Mouse (Mus musculus): Measurements from ENCODE around the gene Aipl1. TPM values are rescaled to one million over a fixed set of nuclear protein-coding genes. Genes with fewer than 3 reads are reported as not detected.

Aipl1 gene
- polyA plus RNA-seq, 1 experiment from 2014 or later = 0.08 TPM

- Histone ChIP-seq H3K36me3 (replicated peaks; ENCODE audit: control insufficient read depth, insufficient read depth, low read depth, low read length) (no peaks in the 10 kb centered on the region), H3K4me2 (ENCODE audit: low read depth, low read length) (no peak overlapping the region), H3K9me3 (replicated peaks; ENCODE audit: control insufficient read depth, low read length) (no peaks in the 10 kb centered on the region), H3K27ac (replicated peaks; ENCODE audit: low read depth, low read length) (no peak overlapping the region), H3K4me3 (ENCODE audit: low read depth, low read length) (no peak overlapping the region), H3K9ac (replicated peaks; ENCODE audit: low read length) (no peak overlapping the region), H3K27me3 (ENCODE audit: control insufficient read depth, insufficient read depth, low read length) (no peaks in the 10 kb centered on the region), H3K4me1 (ENCODE audit: control insufficient read depth, insufficient read depth, low read length) (no peaks in the 10 kb centered on the region; the same call in 1 of the 2 replicates)
- DNase-seq (ENCODE audit: low spot score) (peak; percentile 38), ATAC-seq (replicated peaks; ENCODE audit: insufficient number of reproducible peaks, low FRiP score, low TSS enrichment, low read depth) (no peak)
- 52% methylated on average over 9 of the region's 9 CpGs for WGBS
Measured at GRCm38 (mm10) chr11:72010940-72011722, 26.2 kb downstream of the Aipl1 start.

GRCm38 (mm10) chr11:72010367-72010766 is 26.9 kb downstream of the Aipl1 start:
- H3K36me3 ChIP-seq (replicated peaks; ENCODE audit: control insufficient read depth, insufficient read depth, low read depth, low read length) = no peaks in the 10 kb centered on the region
- ATAC-seq (replicated peaks; ENCODE audit: insufficient number of reproducible peaks, low FRiP score, low TSS enrichment, low read depth) = no peak
- H3K27ac ChIP-seq (replicated peaks; ENCODE audit: low read depth, low read length) = no peak overlapping the region
- no peak for DNase-seq (ENCODE audit: low spot score)
- H3K4me3 ChIP-seq (ENCODE audit: low read depth, low read length) = no peak overlapping the region
- no peaks in the 10 kb centered on the region; the same call in 1 of the 2 replicates for H3K4me1 ChIP-seq (ENCODE audit: control insufficient read depth, insufficient read depth, low read length)
- H3K9me3 ChIP-seq (replicated peaks; ENCODE audit: control insufficient read depth, low read length) = no peaks in the 10 kb centered on the region
- no peaks in the 10 kb centered on the region for H3K27me3 ChIP-seq (ENCODE audit: control insufficient read depth, insufficient read depth, low read length)
- H3K4me2 ChIP-seq (ENCODE audit: low read depth, low read length) = no peak overlapping the region
- WGBS = 69% methylated on average over 5 of the region's 5 CpGs
- H3K9ac ChIP-seq (replicated peaks; ENCODE audit: low read length) = no peak overlapping the region

DNA sequence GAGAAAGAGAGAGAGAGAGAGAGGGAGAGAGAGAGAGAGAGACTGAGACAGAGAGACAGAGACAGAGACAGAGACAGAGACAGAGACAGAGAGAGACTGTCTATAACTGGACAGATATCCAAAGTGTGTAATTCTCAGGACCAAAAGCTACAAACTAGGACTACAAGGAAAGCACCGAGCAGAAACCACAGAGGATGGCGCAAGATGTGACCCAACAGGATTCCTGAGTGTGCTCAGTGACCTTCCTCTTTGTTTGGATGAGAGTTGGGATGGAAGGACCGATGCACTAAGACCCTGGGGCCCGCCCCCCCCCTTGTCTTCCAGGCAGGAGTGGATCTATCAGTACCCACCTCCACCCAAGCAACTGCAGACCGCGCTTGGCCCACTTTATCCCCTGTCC is 31.8 kb downstream of the Aipl1 start:
- no peak overlapping the region for H3K27ac ChIP-seq (replicated peaks; ENCODE audit: low read depth, low read length)
- H3K27me3 ChIP-seq (ENCODE audit: control insufficient read depth, insufficient read depth, low read length) = no peaks in the 10 kb centered on the region
- WGBS = 79% methylated on average over 6 of the region's 6 CpGs
- no peaks in the 10 kb centered on the region for H3K4me1 ChIP-seq (ENCODE audit: control insufficient read depth, insufficient read depth, low read length)
- no peaks in the 10 kb centered on the region for H3K36me3 ChIP-seq (replicated peaks; ENCODE audit: control insufficient read depth, insufficient read depth, low read depth, low read length)
- no peak overlapping the region for H3K9ac ChIP-seq (replicated peaks; ENCODE audit: low read length)
- H3K4me2 ChIP-seq (ENCODE audit: low read depth, low read length) = no peak overlapping the region
- H3K4me3 ChIP-seq (ENCODE audit: low read depth, low read length) = no peak overlapping the region
- no peaks in the 10 kb centered on the region for H3K9me3 ChIP-seq (replicated peaks; ENCODE audit: control insufficient read depth, low read length)
- DNase-seq (ENCODE audit: low spot score) = no peak
- no peak for ATAC-seq (replicated peaks; ENCODE audit: insufficient number of reproducible peaks, low FRiP score, low TSS enrichment, low read depth)

- no peak overlapping the region for H3K4me2 ChIP-seq (ENCODE audit: low read depth, low read length)
- WGBS = 47% methylated on average over 9 of the region's 9 CpGs
- H3K9ac ChIP-seq (replicated peaks; ENCODE audit: low read length) = no peak overlapping the region
- H3K27ac ChIP-seq (replicated peaks; ENCODE audit: low read depth, low read length) = no peak overlapping the region
- no peaks in the 10 kb centered on the region for H3K27me3 ChIP-seq (ENCODE audit: control insufficient read depth, insufficient read depth, low read length)
- no peaks in the 10 kb centered on the region for H3K36me3 ChIP-seq (replicated peaks; ENCODE audit: control insufficient read depth, insufficient read depth, low read depth, low read length)
- ATAC-seq (replicated peaks; ENCODE audit: insufficient number of reproducible peaks, low FRiP score, low TSS enrichment, low read depth) (no peak), DNase-seq (ENCODE audit: low spot score) (no peak)
- H3K4me1 ChIP-seq (ENCODE audit: control insufficient read depth, insufficient read depth, low read length) = no peaks in the 10 kb centered on the region
- H3K9me3 ChIP-seq (replicated peaks; ENCODE audit: control insufficient read depth, low read length) = no peaks in the 10 kb centered on the region
- H3K4me3 ChIP-seq (ENCODE audit: low read depth, low read length) = no peak overlapping the region
Measured at GRCm38 (mm10) chr11:72003171-72003570, 34.1 kb downstream of the Aipl1 start.

DNA sequence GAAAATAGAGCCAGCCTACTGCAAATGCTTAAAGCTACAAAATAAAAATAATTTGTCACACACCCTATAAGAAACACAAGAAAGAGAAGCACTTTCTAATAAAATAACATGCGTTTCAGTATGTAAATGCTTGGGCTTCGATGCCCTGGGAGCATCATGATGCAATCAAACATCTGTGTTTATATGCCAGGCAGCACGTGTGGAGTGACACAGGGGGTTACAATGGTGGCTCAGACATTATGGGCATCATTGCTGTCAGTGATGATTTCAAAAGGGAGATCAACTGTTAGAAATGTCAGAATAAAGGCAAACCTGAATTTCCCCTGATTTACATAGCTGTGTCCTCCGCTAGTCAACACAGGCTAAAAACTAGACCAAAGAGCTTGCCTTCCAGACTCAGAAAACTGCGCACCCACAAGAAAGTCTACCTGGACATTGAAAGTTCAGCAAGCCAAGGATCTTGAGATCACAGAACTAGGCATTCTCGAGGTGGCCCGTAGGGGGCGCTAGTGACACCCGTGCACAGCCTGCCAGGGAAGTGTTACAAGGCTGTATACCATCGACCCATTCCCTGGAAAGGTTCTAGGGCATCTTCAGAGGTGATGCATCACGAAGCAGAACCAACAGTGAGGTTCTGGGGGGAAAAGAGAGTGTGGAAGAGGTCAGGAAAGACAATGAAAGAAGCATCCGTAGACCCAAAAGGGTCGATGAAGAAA is 35.0 kb downstream of the Aipl1 start:
- H3K4me2 ChIP-seq (ENCODE audit: low read depth, low read length) = no peak overlapping the region
- no peaks in the 10 kb centered on the region for H3K9me3 ChIP-seq (replicated peaks; ENCODE audit: control insufficient read depth, low read length)
- no peaks in the 10 kb centered on the region for H3K4me1 ChIP-seq (ENCODE audit: control insufficient read depth, insufficient read depth, low read length)
- no peaks in the 10 kb centered on the region for H3K36me3 ChIP-seq (replicated peaks; ENCODE audit: control insufficient read depth, insufficient read depth, low read depth, low read length)
- H3K9ac ChIP-seq (replicated peaks; ENCODE audit: low read length) = no peak overlapping the region
- H3K27me3 ChIP-seq (ENCODE audit: control insufficient read depth, insufficient read depth, low read length) = no peaks in the 10 kb centered on the region
- no peak overlapping the region for H3K4me3 ChIP-seq (ENCODE audit: low read depth, low read length)
- WGBS = 51% methylated on average over 13 of the region's 13 CpGs
- DNase-seq (ENCODE audit: low spot score) = no peak
- no peak overlapping the region for H3K27ac ChIP-seq (replicated peaks; ENCODE audit: low read depth, low read length)
- ATAC-seq (replicated peaks; ENCODE audit: insufficient number of reproducible peaks, low FRiP score, low TSS enrichment, low read depth) = no peak

GRCm38 (mm10) chr11:72000194-72000593 is 37.1 kb downstream of the Aipl1 start:
- Histone ChIP-seq H3K9ac (replicated peaks; ENCODE audit: low read length) (no peak overlapping the region), H3K36me3 (replicated peaks; ENCODE audit: control insufficient read depth, insufficient read depth, low read depth, low read length) (no peaks in the 10 kb centered on the region), H3K4me2 (ENCODE audit: low read depth, low read length) (no peak overlapping the region), H3K27ac (replicated peaks; ENCODE audit: low read depth, low read length) (no peak overlapping the region), H3K4me3 (ENCODE audit: low read depth, low read length) (no peak overlapping the region), H3K27me3 (ENCODE audit: control insufficient read depth, insufficient read depth, low read length) (no peaks in the 10 kb centered on the region), H3K9me3 (replicated peaks; ENCODE audit: control insufficient read depth, low read length) (no peaks in the 10 kb centered on the region), H3K4me1 (ENCODE audit: control insufficient read depth, insufficient read depth, low read length) (no peaks in the 10 kb centered on the region; the same call in 1 of the 2 replicates)
- ATAC-seq (replicated peaks; ENCODE audit: insufficient number of reproducible peaks, low FRiP score, low TSS enrichment, low read depth) (no peak), DNase-seq (ENCODE audit: low spot score) (no peak)
- 88% methylated on average over 6 of the region's 6 CpGs for WGBS

DNA sequence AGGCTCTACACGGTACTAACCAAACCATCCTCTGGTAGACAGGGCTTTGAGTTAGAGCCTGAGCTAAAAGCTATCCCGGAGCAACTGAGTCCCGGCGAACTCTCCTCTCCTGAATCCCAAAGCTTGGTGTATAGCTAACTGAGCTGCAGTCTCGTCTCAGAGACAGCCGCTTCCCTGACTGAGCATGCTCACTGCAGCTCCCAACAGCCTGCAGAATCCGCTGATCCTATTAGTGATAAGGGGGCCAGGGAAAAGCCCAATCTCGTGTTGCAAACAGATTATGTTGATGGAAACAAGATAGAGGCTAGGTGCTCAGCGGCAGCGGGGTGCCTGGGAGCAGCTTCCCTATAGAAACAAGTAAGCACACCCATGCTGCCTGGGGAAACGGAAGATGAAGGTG is 40.5 kb downstream of the Aipl1 start:
- no peak overlapping the region for H3K27ac ChIP-seq (replicated peaks; ENCODE audit: low read depth, low read length)
- H3K4me1 ChIP-seq (ENCODE audit: control insufficient read depth, insufficient read depth, low read length) = no peaks in the 10 kb centered on the region; the same call in 1 of the 2 replicates
- H3K36me3 ChIP-seq (replicated peaks; ENCODE audit: control insufficient read depth, insufficient read depth, low read depth, low read length) = no peaks in the 10 kb centered on the region
- H3K4me2 ChIP-seq (ENCODE audit: low read depth, low read length) = no peak overlapping the region
- no peak for ATAC-seq (replicated peaks; ENCODE audit: insufficient number of reproducible peaks, low FRiP score, low TSS enrichment, low read depth)
- WGBS = 29% methylated on average over 11 of the region's 11 CpGs
- no peaks in the 10 kb centered on the region for H3K9me3 ChIP-seq (replicated peaks; ENCODE audit: control insufficient read depth, low read length)
- peak; percentile 26 for DNase-seq (ENCODE audit: low spot score)
- no peak overlapping the region for H3K4me3 ChIP-seq (ENCODE audit: low read depth, low read length)
- H3K27me3 ChIP-seq (ENCODE audit: control insufficient read depth, insufficient read depth, low read length) = no peaks in the 10 kb centered on the region
- H3K9ac ChIP-seq (replicated peaks; ENCODE audit: low read length) = peak overlapping the region; percentile 19; the same call in 1 of the 2 replicates

- no peaks in the 10 kb centered on the region for H3K36me3 ChIP-seq (replicated peaks; ENCODE audit: control insufficient read depth, insufficient read depth, low read depth, low read length)
- DNase-seq (ENCODE audit: low spot score) (peak; percentile 71), ATAC-seq (replicated peaks; ENCODE audit: insufficient number of reproducible peaks, low FRiP score, low TSS enrichment, low read depth) (peak; percentile 82)
- no peaks in the 10 kb centered on the region for H3K9me3 ChIP-seq (replicated peaks; ENCODE audit: control insufficient read depth, low read length)
- peak overlapping the region; percentile 8; the same call in 1 of the 2 replicates for H3K4me2 ChIP-seq (ENCODE audit: low read depth, low read length)
- no peaks in the 10 kb centered on the region for H3K27me3 ChIP-seq (ENCODE audit: control insufficient read depth, insufficient read depth, low read length)
- no peak overlapping the region for H3K4me3 ChIP-seq (ENCODE audit: low read depth, low read length)
- peak overlapping the region; percentile 14 for H3K9ac ChIP-seq (replicated peaks; ENCODE audit: low read length)
- 22% methylated on average over 9 of the region's 9 CpGs for WGBS
- H3K4me1 ChIP-seq (ENCODE audit: control insufficient read depth, insufficient read depth, low read length) = no peaks in the 10 kb centered on the region; the same call in 1 of the 2 replicates
- H3K27ac ChIP-seq (replicated peaks; ENCODE audit: low read depth, low read length) = no peak overlapping the region
Measured at GRCm38 (mm10) chr11:71995968-71996511, 41.3 kb downstream of the Aipl1 start.

All from embryonic facial prominence, embryonic 11.5 days (tissue).